Mouse (Mus musculus) liver, embryonic 16.5 days (tissue): ENCODE measurements at regions not wholly inside any gene's neighbourhood (a gene's known extent, or its start where the extent isn't known, plus 50 kb on each side); places are given as distances from the start of the nearest gene placed in this dataset.

ENCODE experiments used
- ATAC-seq: fragments of 200-750 bp; cut with Nextera tagmentation; 2 replicates; pipeline ENCODE4 v1.8.0; 2017; ENCODE audit warnings: low read depth, mild to moderate bottlenecking, moderate number of reproducible peaks, moderate library complexity
- H3K27ac ChIP-seq: fragments of 300-500 bp; sonication (generic); 2 replicates; pipeline ENCODE4 v1.5.1; 2014; ENCODE audit warnings: mild to moderate bottlenecking, low read length
- H3K27me3 ChIP-seq: fragments of 300-500 bp; sonication (generic); 2 replicates; pipeline ENCODE4 v1.6.1; 2014; ENCODE audit warnings: low read depth, low read length, mixed read lengths; ENCODE audit not compliant: control insufficient read depth, insufficient read depth
- H3K36me3 ChIP-seq: fragments of 300-500 bp; sonication (generic); 2 replicates; pipeline ENCODE4 v1.6.1; 2014; ENCODE audit warnings: mild to moderate bottlenecking; ENCODE audit not compliant: control insufficient read depth, insufficient read depth
- H3K4me1 ChIP-seq: fragments of 300-500 bp; sonication (generic); 2 replicates; pipeline ENCODE4 v1.6.1; 2014; ENCODE audit warnings: low read depth, low read length, mixed read lengths; ENCODE audit not compliant: control insufficient read depth
- H3K4me2 ChIP-seq: fragments of 300-500 bp; sonication (generic); 2 replicates; pipeline ENCODE4 v1.6.1; 2014; ENCODE audit warnings: low read depth, low read length, mixed read lengths
- H3K4me3 ChIP-seq: fragments of 300-500 bp; sonication (generic); 2 replicates; pipeline ENCODE4 v1.5.1; 2014; ENCODE audit warnings: low read depth, mild to moderate bottlenecking, low read length
- H3K9ac ChIP-seq: fragments of 300-500 bp; sonication (generic); 2 replicates; pipeline ENCODE4 v1.6.1; 2014; ENCODE audit warnings: low read depth, low read length
- H3K9me3 ChIP-seq: fragments of 300-500 bp; sonication (generic); replicated peaks from 2 replicates; pipeline ENCODE4 v1.6.1; 2016; ENCODE audit warnings: low read length; ENCODE audit not compliant: control insufficient read depth
- WGBS: fragments of 180-500 bp; shearing (Covaris S2); extraction: QIAGEN DNeasy Blood & Tissue Kit; methylation state at CpG from one replicate; pipeline ENCODE4 v1.1.7; 2014; ENCODE audit not compliant: insufficient replicate concordance; 5-methylcytosine and 5-hydroxymethylcytosine counted together

DNA sequence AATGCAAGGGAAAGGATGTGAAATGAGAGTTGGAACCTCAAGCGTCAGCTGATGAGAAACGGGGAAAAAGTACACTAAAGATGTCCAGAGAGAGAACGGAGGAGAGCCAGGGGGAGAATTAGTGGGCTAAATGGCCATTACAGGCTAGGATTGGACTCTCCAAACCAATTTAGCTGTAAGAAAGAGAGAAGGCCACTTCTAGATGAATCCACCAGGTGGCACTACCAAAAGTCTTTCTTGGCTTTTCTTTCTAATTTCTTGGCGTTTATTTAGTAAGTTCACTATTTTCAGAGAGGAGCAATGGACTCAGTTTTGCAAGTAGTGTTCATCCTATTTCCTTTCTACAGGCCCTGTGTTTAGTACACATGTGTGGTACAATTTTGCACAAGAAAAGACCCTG lies 97.6 kb downstream of the Arrdc4 start:
- H3K27ac ChIP-seq, result no peak overlapping the region
- 47% methylated on average over 4 of the region's 4 CpGs for WGBS
- H3K9me3 ChIP-seq, result no peaks in the 10 kb centered on the region
- H3K36me3 ChIP-seq, result no peaks in the 10 kb centered on the region
- H3K4me2 ChIP-seq, result no peak overlapping the region
- no peak for ATAC-seq
- H3K4me1 ChIP-seq, result no peaks in the 10 kb centered on the region
- H3K4me3 ChIP-seq, result no peak overlapping the region
- H3K9ac ChIP-seq, result no peak overlapping the region
- H3K27me3 ChIP-seq, result no peaks in the 10 kb centered on the region

GRCm38 (mm10) chr7:68637556-68638215 lies 111.4 kb downstream of the Arrdc4 start:
- Histone ChIP-seq H3K9me3 (no peaks in the 10 kb centered on the region), H3K4me3 (no peak overlapping the region), H3K27ac (no peak overlapping the region), H3K4me1 (no peaks in the 10 kb centered on the region), H3K36me3 (no peaks in the 10 kb centered on the region), H3K27me3 (no peaks in the 10 kb centered on the region), H3K9ac (no peak overlapping the region), H3K4me2 (no peak overlapping the region)
- 72% methylated on average over 7 of the region's 7 CpGs for whole genome bisulfite sequencing
- ATAC-seq, result no peak

DNA sequence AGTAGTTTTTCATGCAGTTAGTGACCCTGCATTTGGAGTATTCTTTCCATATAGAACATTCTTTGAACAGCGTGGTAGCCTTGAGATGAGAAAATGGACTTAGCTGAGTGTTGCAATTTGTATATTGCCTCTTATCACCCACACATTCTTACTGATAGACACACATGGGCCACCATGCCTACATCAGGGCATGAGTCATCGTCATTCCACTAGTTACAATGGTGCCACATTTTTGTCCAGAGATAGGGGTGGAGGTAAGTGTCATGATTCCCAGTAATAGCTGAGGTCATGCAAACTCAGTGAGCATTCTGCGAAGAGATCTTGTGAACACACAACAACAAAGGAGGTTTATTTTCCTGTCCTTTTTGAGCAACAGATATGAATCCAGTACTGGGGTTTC lies 128.0 kb downstream of the Arrdc4 start:
- Histone ChIP-seq H3K27me3 (no peaks in the 10 kb centered on the region), H3K4me1 (no peaks in the 10 kb centered on the region), H3K4me3 (no peak overlapping the region), H3K27ac (no peak overlapping the region), H3K36me3 (no peaks in the 10 kb centered on the region), H3K9ac (no peak overlapping the region), H3K9me3 (no peaks in the 10 kb centered on the region), H3K4me2 (no peak overlapping the region)
- ATAC-seq, result no peak
- 51% methylated on average over 3 of the region's 3 CpGs for WGBS

DNA sequence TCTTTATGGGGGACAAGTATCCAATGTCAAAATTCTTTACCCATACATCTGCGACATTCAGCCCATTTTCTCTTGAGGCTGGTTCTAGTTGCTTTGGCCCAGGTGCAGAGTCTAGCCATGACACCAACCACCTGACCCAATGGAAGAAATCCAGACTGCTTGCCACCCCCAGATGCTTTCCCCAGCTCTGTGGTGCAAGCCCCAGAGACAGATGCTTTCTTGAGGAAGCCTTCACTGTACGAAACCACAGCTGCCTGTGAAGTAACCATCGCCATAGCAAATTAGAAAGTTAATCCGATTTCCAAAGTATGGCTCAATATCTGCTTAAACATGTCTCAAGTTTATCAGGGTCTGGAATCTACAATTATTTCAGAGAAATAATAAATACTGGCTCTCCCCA lies 138.5 kb downstream of the Arrdc4 start:
- H3K36me3 ChIP-seq, result no peaks in the 10 kb centered on the region
- no peak overlapping the region for H3K4me2 ChIP-seq
- H3K27me3 ChIP-seq, result no peaks in the 10 kb centered on the region
- H3K9me3 ChIP-seq, result no peaks in the 10 kb centered on the region
- H3K4me1 ChIP-seq, result no peaks in the 10 kb centered on the region
- ATAC-seq, result no peak
- 61% methylated on average over 4 of the region's 4 CpGs for WGBS
- H3K9ac ChIP-seq, result no peak overlapping the region
- no peak overlapping the region for H3K4me3 ChIP-seq
- no peak overlapping the region for H3K27ac ChIP-seq

DNA sequence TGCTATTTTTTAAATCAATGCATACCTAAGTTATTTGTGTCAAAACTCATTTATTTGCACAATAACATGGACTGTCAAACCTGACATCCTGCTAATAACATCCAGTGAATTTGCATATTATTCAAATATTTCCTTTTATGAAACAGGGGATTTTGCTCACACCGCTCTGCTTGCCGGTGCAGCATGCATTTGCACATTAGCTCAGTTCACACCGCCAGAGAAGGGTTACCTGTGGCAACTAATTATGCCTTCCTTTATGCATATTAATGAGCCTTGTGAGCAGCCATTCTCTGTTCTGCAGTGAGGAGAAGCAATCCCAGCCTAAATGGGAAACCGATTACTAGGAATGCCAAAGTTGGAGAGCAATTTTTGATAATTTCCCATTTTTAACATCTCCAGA lies 141.9 kb downstream of the Arrdc4 start:
- Histone ChIP-seq H3K4me3 (no peak overlapping the region), H3K4me1 (no peaks in the 10 kb centered on the region), H3K9me3 (no peaks in the 10 kb centered on the region), H3K36me3 (no peaks in the 10 kb centered on the region), H3K9ac (no peak overlapping the region), H3K4me2 (no peak overlapping the region), H3K27me3 (no peaks in the 10 kb centered on the region), H3K27ac (no peak overlapping the region)
- no peak for ATAC-seq
- WGBS, result 61% methylated on average over 4 of the region's 4 CpGs

- Histone ChIP-seq H3K27ac (no peak overlapping the region), H3K9me3 (no peaks in the 10 kb centered on the region), H3K36me3 (no peaks in the 10 kb centered on the region), H3K4me2 (no peak overlapping the region), H3K4me3 (no peak overlapping the region), H3K4me1 (no peaks in the 10 kb centered on the region), H3K9ac (no peak overlapping the region), H3K27me3 (no peaks in the 10 kb centered on the region)
- no peak for ATAC-seq
- 36% methylated on average over 3 of the region's 3 CpGs for WGBS
Observed at GRCm38 (mm10) chr7:68606278-68606677, 142.8 kb downstream of the Arrdc4 start.

DNA sequence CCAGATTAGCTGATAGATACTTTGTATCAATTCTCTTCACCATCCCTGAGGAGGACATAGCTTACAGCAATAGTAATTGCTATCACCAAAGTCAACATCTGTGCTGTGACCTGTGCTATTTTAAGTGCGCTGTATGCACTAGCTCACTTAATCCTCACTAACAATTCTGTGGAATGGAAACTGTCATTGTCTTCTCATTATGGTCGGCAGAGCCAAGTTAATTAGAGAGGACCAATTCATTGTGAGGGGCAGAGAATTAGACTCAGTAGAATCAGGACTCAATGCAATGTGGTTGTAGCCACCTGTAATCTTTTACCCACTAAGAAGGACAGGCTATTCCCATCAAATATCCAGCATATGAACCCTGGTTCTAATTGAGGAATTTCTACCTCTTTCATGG lies 145.3 kb downstream of the Arrdc4 start:
- Histone ChIP-seq H3K4me3 (no peak overlapping the region), H3K4me2 (no peak overlapping the region), H3K27me3 (no peaks in the 10 kb centered on the region), H3K9ac (no peak overlapping the region), H3K36me3 (no peaks in the 10 kb centered on the region), H3K27ac (no peak overlapping the region), H3K4me1 (no peaks in the 10 kb centered on the region), H3K9me3 (no peaks in the 10 kb centered on the region)
- no peak for ATAC-seq
- WGBS, result 58% methylated on average over 2 of the region's 2 CpGs

GRCm38 (mm10) chr7:68602003-68602402 lies 147.0 kb downstream of the Arrdc4 start:
- ATAC-seq, result no peak
- no peaks in the 10 kb centered on the region for H3K36me3 ChIP-seq
- H3K9ac ChIP-seq, result no peak overlapping the region
- no peak overlapping the region for H3K4me3 ChIP-seq
- H3K27me3 ChIP-seq, result no peaks in the 10 kb centered on the region
- no peaks in the 10 kb centered on the region for H3K4me1 ChIP-seq
- H3K27ac ChIP-seq, result no peak overlapping the region
- WGBS, result 44% methylated on average over 6 of the region's 6 CpGs
- H3K9me3 ChIP-seq, result no peaks in the 10 kb centered on the region
- H3K4me2 ChIP-seq, result no peak overlapping the region

- Histone ChIP-seq H3K36me3 (no peaks in the 10 kb centered on the region), H3K27me3 (no peaks in the 10 kb centered on the region), H3K27ac (no peak overlapping the region), H3K4me1 (no peaks in the 10 kb centered on the region), H3K9me3 (no peaks in the 10 kb centered on the region), H3K9ac (no peak overlapping the region), H3K4me2 (no peak overlapping the region), H3K4me3 (no peak overlapping the region)
- WGBS, result 31% methylated on average over 4 of the region's 4 CpGs
- no peak for ATAC-seq
Observed at GRCm38 (mm10) chr7:68594017-68594386, 155.0 kb downstream of the Arrdc4 start.
